21 mouse cellular contexts compared by ENCODE assay signal in genomic region chr4:55058901-55059300, GRCm38 (mm10).
A peak's percentile ranks its signal among the peaks of the same experiment; 100 is the strongest.
DNase-seq lines count a peak whose midpoint lies in the region; ATAC-seq lines count a peak whose summit lies in the region.
"Had no signal": no experiment of that assay in that cellular context is flagged by ENCODE, and none has a peak within 500 bp of the region (broad histone marks: within the 10 kb centered on the region; RNA-seq: fewer than 3 reads in every experiment).

No protein-coding gene starts in this region.

- H3K27me3 ChIP-seq in neural tube, embryonic 13.5 days = no peaks in the 10 kb centered on the region
- H3K27me3 ChIP-seq: heart, embryonic 15.5 days; hindbrain, embryonic 13.5 days had no signal

- H3K36me3 ChIP-seq in neural tube, embryonic 13.5 days = peaks cover 76% of the 10 kb centered on the region

- H3K4me1 ChIP-seq in neural tube, embryonic 13.5 days (replicated peaks) = peaks cover 22% of the 10 kb centered on the region
- H3K4me1 ChIP-seq: embryonic facial prominence, embryonic 10.5 days; forebrain, embryonic 10.5 days; heart, embryonic 10.5 days; heart, embryonic 15.5 days had no signal

- H3K9ac ChIP-seq in neural tube, embryonic 13.5 days = no peak overlapping the region
- H3K9ac ChIP-seq: heart, embryonic 15.5 days; hindbrain, embryonic 13.5 days had no signal

- 0 out of 2 replicates have a peak overlapping the region, but pooled peaks have one; percentile 52 for H3K27ac ChIP-seq in neural tube, embryonic 13.5 days (replicated peaks)
- H3K27ac ChIP-seq: embryonic facial prominence, embryonic 10.5 days; forebrain, embryonic 10.5 days; heart, embryonic 10.5 days; heart, embryonic 15.5 days; hindbrain, postnatal 0 days had no signal

- H3K4me3 ChIP-seq in neural tube, embryonic 13.5 days = no peak overlapping the region
- H3K4me3 ChIP-seq: embryonic facial prominence, embryonic 10.5 days; erythroblast, embryonic 14.5 days; forebrain, embryonic 10.5 days; heart, embryonic 10.5 days; heart, embryonic 15.5 days; hindbrain, embryonic 13.5 days had no signal

- DNase-seq in frontal cortex, postnatal 14 days (ENCODE audit: low spot score in 2 of 2) = no peak
- no peak for DNase-seq in neural tube, embryonic 10.5 days (ENCODE audit: extremely low spot score, low spot score)
- DNase-seq in testis, postnatal 10 days (ENCODE audit: low spot score) = peak; percentile 23
- no peak for DNase-seq in testis, postnatal 14 days (ENCODE audit: low spot score)
- DNase-seq: adrenal gland, adult 2 months; adrenal gland, postnatal 25 days; cerebellum, adult 2 months; cerebellum, postnatal 10 days; gastrocnemius, postnatal 36 days; heart, adult 18-20 months; heart, postnatal 14 days had no signal

- peak; percentile 74 for ATAC-seq in frontal cortex, adult (ENCODE audit: low TSS enrichment)
- ATAC-seq in neural tube, embryonic 13.5 days (ENCODE audit: low read depth) = no peak
- ATAC-seq in erythroblast, adult 5-6 weeks (replicated peaks; ENCODE audit: low FRiP score, poor library complexity, severe bottlenecking) = no peak
- ATAC-seq: hindbrain, postnatal 0 days had no signal

- H3K4me2 ChIP-seq in neural tube, embryonic 13.5 days = no peak overlapping the region
- H3K4me2 ChIP-seq: heart, embryonic 15.5 days; hindbrain, embryonic 13.5 days had no signal

- no peaks in the 10 kb centered on the region for H3K9me3 ChIP-seq in neural tube, embryonic 13.5 days
- H3K9me3 ChIP-seq: embryonic facial prominence, embryonic 10.5 days; forebrain, embryonic 10.5 days; heart, embryonic 10.5 days; heart, embryonic 15.5 days; hindbrain, embryonic 13.5 days had no signal

- 82% methylated on average over 5 of the region's 5 CpGs for WGBS in neural tube, embryonic 13.5 days
